Mouse (Mus musculus) megakaryocyte, adult 5-6 weeks (primary cell): ENCODE data around the gene Tbc1d24. TPM values are rescaled to one million over a fixed set of nuclear protein-coding genes. Genes with fewer than 3 reads are reported as not detected.

ENCODE experiments used
- ATAC-seq: 2 replicates; pipeline ENCODE4 v1.8.0; 2016; ENCODE audit warnings: mild to moderate bottlenecking, inconsistent platforms; ENCODE audit not compliant: poor library complexity, severe bottlenecking
- total RNA-seq, 2 experiments: library from RNA; stranded (forward) in 1 of 2; stranded (reverse) in 1 of 2; fragments of 153-499, 151-499 nt in 1 of 2; fragments of 221-1000, 200-1000 nt in 1 of 2; gene quantifications; 2 replicates each; pipeline versions ENCODE4 v1.2.3 to v1.2.4; 2015 to 2017

Gene Tbc1d24
- total RNA-seq (2015) = 5.5 and 11.8 TPM in 2 replicates
- total RNA-seq (2017) = 4.0 and 4.6 TPM in 2 replicates

DNA sequence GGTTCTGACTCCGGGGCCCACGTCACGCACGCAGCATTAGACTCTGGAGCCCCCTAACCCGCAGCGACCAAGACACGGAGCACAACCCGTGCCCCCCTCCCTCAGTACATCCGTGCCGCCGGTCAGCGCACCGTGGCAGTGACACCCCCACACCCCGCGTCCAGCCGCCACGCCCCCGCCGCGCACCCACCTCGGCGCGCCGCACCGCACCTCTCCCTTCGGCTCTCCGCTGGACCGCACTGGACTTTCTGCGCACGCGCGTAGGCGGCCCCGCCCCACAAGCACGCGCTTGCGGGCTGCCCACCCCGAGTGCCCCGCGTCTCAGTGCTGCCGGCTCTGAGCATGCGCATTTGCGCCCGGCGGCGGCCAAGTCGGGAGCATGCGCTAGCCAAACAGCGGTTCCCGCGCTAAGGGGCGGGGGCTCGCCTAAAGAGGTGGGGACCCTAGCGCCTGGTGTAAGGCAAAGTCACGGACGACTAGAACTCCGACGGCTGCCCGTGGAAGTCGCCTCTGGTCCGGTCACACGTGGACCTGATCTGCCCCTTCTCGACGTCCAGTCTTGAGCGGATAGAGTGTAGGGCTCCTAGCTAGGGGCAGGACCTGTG is at the start of gene Tbc1d24:
Tbc1d24 (minus strand) TSS at position 279 of the 605 bp plus-strand sequence.
- peak; percentile 57 for ATAC-seq

DNA sequence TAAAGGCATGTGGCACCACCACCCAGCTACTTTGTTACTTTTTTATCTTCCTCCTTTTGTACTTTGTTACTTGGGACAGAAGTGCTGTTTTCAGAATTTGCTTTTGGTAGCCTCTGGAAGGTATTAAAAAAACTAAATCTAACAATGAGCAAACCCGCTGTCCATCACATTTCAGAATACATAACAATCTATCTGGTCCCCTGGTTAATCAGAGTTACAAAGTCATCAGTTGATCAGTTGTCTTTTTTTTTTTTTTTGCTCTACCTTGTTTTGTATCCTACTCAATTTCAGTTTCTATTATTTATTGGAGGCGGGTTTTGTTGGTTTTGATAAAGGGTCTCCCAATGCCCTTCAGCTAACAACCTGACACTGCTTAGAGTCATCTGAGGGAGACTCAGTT is 47.0 kb upstream of the Tbc1d24 start:
- ATAC-seq = no peak

DNA sequence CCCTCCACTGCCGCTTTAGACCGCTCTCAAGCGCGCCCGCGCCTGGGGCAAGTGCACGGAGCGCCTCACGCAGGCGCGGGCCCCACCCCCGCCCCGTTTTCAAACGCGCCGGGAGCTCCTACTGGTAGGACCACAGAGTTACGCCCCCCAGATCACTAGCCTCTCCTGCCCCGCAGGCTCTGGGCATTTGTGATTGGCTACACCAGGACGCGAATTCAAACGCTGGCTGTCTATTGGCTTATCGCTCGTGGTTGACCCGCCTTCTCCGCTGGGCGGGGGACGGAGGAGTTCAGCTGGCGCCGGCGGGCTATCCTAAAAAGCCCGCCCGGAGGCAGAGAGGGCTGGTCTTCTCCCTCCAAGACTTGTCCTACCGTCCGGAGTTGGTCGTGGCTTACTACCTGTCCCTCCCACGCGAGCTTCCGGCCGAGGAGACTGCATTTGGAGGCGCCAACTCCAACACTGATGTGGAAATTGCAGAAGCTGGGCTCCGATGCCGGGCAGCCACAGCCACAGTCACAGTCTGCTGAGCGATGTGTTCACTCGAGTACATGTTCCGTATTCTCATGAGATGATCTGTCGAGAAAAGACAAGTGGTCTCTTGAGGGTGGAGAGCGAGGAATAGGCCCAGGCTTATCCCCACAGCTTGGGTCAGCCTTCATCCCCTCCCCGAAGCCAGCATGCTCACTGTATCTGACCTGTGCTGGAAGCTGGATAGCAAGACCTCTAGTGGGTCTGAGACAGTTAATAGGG is 46.1 kb upstream of the Tbc1d24 start, which contains the start of gene Ccnf:
Ccnf (minus strand) TSS at position 165 of the 750 bp plus-strand sequence.
- ATAC-seq = peak; percentile 97

DNA sequence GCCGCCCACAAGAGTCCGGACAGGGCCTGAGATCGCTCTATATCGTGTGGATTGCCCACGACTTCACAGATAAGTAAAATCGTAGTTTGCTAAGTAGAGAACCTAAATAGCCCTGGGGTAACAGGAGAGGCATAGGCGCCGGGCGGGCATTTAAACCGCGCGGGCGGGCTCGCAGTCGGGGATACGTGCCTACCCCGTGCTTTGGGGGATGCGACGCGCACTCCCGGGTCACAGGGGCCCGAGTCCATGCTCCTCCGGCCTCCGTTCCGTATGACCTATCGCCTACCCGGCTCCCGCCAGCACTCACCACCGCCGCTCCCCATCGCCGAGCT is 45.6 kb upstream of the Tbc1d24 start:
- no peak for ATAC-seq

DNA sequence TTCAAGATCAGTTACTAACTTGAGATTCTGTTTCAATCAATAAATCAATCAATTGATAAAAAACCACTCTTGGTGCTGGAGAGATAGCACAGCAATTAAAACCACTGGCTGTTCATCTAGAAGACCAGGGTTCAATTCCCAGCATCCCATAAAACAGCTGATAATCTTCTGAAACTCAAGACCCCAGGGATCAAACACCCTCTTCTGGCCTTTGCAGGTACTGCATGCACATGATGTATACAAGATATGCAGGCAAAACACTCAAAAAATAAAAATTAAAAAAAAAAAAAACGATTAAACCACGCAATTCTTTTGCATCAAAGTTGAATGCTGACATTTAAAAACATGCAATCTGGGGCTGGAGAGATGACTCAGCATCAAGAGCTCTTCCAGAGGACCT is 43.3 kb upstream of the Tbc1d24 start:
- no peak for ATAC-seq

DNA sequence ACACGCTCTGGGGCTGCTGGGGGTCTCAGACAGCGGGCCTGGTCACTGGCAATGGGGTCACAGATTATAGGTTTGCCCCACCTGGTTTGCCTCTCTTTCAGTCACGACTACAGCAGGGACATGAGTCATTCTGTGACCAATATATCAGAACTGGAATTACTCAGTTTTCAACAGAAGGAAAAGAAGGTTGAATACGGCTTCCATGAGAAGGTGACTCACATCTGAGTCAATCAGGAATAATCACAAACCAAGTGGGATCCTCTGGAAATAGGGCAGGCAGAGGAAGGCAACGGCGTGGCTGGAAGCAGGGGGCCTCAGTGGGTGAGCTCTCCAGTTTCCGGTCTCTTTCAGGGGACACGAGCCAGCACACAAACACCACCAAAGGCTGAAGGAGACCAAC is 38.7 kb upstream of the Tbc1d24 start:
- no peak for ATAC-seq

DNA sequence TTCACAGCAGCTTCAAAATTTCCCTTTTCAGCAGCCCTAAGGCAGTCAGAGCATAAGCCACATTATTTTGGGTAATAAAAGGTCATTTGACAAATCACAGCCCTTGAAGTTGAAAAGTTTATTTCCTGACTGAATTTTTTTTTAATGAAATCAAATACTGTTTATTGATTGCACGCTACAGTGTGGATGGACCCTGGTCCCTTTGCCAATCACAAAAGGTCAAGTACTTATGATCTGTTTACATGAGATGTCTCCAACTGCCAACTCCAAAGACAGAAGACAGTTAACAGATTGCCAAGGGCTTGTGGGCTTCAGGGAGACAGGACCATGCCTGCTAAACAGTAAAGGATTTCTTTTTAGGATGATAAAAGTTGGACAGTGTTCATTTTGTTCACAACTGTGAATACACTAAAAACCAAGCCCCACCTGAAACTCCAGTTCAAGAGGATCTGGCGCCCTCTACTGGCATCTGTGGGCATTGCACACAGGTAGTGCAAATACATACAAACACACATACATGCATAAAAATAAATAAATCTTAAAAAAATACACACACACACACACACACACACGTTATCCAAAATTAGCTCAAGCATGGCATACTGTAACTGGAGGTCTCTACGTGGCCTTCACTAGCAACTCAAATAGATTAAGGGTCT is 38.1 kb upstream of the Tbc1d24 start:
- peak; percentile 64; the same call in 1 of the 2 replicates for ATAC-seq

DNA sequence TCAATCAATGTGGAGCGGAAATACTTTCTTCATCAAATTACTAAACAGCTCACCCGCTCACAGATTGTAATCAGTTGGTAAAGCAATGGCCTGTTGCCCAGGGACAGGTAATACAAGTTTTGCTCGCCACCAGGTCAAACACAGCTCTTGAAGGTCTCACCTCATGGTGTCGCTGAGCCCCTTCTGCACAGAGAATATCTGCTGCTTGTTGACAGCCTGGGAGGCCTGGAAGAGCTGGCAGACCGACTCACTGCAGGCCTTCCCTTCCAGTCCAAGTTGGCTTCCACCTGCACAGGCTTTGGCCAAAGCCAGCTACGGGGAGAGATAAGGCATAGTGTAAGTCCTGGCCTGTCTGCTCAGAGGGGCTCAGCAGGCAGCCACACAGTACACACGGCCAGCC is 31.6 kb upstream of the Tbc1d24 start:
- ATAC-seq = no peak

DNA sequence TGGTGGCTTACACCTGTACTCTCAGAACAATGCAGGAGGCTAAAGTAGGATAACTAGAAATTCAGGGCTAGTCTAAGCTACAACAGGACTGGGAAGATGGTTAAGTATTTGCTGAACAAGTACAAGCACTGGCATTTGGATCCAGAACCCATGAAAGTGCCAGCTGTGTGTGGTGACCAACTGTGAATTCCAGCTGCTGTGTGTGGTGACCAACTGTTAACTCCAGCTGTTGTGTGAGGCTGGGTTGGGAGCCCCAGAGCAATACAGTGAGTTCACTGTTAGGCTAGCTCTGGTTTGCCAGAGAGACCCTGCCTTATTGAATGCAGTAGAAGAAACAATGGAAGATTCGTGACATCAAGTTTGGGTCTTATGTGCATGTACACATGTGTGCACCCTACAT is 31.1 kb upstream of the Tbc1d24 start:
- no peak for ATAC-seq

DNA sequence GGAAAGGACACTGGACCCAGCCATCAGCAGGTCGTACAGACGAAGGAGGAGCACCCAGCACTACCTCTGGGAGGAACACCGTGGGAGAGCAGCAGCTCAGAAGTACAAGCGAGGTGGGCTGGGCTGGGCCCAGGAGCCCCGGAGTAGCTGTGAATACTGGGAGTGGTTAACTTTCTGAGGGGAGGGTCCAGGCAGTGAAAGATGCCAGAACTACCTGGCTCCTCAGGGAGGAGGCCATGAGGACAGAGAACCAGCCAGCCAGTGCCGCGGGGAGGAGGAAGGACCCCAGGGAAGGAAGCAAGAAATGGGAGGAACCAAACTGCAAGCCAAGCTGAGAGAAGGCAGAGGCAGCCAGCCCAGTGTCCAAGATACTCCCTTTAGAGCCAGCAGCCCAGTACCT is 22.6 kb upstream of the Tbc1d24 start:
- ATAC-seq = no peak

DNA sequence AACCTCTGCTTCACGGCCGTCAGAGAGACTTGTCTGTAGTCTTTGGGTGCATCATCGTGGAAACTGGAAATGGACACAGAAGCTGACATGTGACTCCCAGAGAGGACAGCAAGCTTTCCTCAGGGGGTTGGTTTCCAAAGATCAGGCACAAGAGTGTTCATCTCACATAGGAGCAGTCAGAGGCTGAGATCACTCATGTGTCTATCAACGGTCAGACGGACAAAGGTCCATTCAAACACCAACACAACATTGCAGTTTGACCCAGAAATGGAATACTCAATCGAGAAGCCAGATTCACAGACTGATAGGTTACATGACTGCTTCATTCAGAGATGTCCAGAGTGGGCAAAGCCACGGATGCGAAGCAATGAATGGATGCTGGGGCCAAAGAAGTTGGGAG is 21.4 kb upstream of the Tbc1d24 start:
- no peak for ATAC-seq

DNA sequence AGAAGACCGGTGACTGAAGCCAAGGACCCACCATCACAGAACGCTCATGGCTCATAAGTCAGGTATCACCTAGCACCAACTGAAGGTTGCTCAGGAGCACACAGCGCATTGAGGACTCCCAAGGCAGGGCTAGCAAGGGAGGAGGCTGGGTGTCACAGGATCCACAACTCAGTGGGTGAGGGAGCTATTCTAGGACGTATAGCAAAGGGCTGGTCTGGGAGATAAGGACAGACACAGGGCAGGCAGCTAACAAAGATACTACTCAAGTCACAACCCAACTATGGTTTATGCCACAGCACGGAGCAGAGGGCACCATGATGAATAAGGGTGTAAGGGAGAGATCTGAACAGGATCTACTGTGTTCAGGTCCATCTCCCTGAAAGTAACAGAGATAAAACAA is 20.5 kb upstream of the Tbc1d24 start:
- no peak for ATAC-seq

DNA sequence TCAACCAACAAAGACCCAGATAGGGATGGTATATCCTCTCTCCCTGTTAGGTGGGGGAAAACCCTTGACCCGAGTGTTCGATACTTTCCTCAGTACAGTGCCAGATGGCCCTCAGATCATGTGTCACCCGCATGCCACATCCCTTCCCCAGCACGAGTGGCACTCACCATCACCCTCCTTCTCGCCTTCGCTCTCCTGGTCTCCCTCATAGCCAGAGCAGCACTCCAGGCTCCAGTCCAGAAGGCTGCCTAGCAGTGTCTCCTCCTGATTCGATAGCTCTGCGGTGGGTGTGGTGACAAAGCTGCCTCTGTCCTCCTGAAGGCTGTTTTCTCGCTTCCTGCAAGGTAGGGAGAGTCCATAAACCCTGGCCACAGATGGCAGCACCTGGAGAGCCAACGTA is 19.4 kb upstream of the Tbc1d24 start:
- ATAC-seq = no peak

DNA sequence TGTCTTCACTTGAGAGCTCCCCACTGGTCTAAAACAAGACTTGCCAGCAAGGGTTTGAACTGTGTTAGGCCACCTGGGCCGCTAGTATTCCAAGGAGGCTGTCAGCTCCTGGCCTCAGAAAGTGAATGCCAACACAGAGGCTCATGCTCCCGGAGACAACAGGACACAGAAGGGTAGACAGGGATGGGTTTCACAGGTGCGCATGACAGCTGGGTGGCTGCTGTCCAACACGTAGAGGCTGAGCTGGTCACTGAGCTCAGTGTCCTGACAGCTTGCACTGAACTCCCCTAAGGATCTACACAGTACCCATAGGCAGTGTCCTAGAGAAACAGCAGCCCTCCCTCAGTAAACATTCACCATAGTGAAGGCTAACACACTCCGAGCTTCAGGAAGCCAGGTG is 18.2 kb upstream of the Tbc1d24 start:
- ATAC-seq = no peak

DNA sequence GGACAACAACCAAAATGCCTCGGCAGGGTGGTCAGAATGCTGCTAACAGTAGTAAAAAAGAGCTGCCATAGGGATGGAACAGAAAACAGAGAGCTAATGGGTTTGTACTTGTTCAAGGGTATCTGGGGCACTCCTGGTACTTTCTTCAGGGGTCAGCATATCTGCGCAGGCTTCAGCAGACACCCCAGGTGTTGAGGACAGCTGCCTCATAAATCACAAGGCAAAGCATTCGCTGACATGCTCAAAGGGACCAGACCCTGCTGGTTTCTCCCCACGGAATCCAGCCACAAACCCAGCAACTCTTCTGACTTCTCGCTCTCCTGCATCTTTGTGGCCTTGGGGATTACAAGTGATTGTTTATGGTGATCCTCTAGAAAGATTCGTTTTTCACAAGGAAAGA is 17.3 kb upstream of the Tbc1d24 start:
- ATAC-seq = no peak

DNA sequence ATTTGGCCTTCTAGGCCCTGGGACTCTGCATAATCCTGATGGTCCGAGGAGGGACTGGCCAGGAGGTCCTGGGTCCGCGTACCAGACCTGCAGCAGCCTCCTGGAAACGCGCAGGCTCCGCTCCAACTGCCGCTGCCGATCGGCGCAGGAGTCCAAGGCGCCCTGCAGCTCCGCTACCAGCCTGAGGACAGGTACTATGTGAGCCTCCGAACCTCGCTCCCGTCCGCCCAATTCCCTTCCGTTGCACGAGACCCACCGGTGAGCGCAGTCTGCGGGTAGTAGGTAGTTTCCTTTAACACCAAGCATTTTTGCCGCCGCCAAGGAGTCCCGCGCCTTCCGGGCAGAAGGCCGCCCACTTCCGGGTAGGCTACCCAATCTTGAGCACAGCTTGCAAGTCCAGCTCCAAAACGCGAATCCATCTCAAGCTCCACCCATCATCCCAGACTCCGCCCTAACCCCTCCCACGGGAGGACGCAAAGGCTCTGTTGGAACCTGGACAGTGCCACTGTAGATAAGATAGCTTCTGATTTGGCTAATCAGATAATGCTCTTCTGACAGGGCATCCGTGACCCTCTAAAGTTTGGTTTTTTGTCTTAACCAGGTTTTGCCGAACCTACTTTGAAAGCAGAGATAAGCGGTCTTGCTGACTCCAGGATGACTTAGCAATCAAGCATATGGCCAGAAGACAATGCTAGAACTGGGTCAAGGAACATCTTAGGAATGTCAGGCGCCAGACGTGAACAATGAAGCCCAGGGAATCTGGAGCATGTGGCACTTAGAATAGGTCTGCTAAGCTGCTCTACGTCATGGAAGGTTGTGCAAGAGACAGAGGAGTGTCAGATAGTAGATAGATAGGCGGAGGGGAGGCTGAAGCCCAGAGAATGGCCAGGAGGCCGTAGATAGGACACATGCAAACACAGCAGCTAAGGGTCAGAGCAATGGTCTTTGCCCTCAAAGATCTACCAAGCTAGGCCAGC is 15.4 kb upstream of the Tbc1d24 start, which contains the start of gene Tedc2:
Tedc2 (minus strand) TSS at position 417 of the 977 bp plus-strand sequence.
- ATAC-seq = peak; percentile 98

DNA sequence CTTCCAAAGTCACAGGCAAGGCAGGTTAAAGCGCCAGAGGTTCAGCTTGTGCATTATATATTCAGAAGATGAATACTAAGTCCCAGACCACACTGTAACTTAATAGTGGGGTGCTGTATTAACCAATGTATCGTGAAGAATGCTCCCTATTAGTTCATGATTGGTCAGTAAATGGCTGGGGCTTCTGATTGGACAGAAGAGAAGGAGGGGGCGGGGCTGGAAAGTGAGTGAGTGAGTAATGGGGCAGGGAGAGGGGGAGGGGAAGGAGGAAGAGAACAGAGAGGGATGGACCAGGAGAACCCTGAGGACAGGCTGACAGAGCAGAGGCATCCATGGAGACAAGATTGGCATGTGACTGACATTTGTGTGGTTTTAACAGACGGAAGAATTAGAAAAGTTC is 11.5 kb upstream of the Tbc1d24 start:
- no peak for ATAC-seq

DNA sequence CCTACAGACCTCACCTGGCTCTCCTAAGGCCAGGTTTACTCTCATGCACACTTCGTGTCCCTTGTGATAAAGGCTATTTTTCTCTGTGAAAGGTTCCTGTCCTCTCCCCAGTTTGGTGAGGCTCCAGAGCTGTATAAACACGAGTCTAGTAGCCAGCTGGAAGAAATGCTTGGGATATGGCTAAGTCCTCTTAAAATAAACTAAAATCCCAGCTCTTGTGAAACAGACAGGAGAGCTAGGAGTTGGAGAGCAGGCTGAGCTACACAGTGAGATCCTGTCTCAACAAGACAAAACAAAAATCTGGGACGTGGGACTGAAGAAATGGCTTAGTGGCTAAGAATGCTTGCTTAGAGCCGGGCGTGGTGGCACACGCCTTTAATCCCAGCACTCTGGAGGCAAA is 7.8 kb upstream of the Tbc1d24 start:
- no peak for ATAC-seq

DNA sequence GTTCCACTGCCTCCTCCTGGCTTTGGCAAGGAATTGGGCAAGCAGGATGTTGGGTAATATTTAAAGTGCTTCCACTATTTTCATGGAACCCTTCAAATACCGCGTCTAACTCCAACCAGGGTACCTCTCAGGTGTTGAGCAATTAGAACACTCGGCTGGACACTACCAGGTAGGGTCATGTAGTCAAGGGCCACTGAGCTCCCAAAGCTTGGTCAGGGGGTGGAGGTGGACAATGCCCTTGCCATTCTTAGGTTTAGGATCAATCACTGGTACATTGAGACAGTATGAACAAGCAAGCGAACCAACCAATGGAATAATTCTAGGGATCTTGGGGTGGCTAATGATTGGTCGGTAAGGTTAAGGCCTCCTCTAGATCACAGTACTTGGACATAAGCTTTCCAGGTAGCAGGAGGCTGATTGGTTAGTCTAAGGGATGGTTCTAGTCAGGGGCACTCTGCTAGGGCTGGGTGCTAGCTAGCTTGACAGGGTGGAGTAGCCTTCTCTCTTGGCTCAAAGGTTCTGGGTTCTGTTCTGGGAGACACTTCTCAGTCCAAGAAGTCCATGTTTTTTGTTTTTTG is 7.2 kb upstream of the Tbc1d24 start:
- ATAC-seq = no peak

DNA sequence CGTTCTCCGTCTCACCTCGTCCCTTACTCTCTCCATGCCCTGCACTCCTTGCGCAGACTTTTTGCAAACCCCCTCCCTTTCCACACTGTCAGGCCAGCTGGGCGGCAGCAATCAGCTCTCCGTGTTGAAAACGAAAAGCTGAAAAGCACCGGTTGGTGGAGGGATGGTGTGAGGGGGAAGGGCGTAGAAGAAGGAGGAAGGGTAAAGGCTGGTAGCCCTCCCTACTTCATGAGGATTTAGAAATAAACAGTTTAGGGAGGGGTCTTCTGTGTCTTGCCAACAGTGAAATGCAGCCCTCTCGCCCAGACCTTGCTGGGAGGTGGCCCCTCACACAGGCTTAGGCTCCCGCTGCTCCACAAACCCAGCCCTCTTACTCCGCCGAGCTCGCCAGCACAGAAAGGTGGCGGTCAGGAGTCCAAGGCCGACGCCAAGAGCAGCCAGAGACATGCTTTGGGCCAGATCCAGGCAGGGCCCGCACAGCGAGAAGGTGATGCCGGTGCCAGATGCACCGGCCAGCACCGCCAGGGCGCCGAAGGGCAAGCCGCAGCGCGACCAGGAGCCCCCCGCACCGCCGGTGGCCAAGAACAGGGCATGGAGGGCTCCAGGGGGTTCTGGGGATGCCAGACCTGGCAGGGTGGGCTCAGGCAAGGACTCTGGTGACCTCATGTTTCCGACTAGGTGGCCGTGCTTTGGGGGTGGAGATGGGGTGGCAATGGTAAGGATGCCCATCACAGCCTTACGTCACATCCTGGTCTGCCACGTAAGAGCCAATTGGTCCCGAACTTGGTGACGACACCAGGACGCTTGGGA is 6.5 kb upstream of the Tbc1d24 start:
- ATAC-seq = peak; percentile 38; the same call in 1 of the 2 replicates
